9 mouse cellular contexts compared by ENCODE assay signal in the genomic region with DNA sequence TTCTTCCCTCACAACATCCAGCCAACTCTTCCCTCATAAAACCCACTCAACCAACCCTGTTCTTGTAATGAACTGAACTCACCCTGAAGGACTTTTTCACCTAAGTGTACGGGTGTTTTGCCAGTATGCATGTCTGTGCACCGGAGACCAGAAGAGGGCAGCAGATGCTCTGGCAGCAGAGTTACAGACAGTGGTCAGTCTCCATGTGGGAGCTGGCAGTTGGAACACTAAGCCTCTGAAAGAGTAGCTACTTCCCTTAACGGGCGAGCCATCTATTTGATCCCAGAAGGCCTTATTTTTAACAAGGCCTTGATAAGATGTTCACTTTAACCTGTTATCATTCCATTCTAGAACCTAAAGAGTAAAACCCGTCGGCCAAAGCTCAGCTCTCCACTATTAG. TPM values are rescaled to one million over a fixed set of nuclear protein-coding genes. Genes with fewer than 3 reads are reported as not detected.
DNase-seq lines count a peak whose midpoint lies in the region; ATAC-seq and TF ChIP-seq lines count a peak whose summit lies in the region.
"Had no signal": no experiment of that assay in that cellular context is flagged by ENCODE, and none has a peak within 500 bp of the region (broad histone marks: within the 10 kb centered on the region; RNA-seq: fewer than 3 reads in every experiment).

No protein-coding gene starts in this region.

- peaks cover 36% of the 10 kb centered on the region for H3K36me3 ChIP-seq in ES-Bruce4 (ENCODE audit: control insufficient read depth, insufficient read depth, low read length, poor library complexity, severe bottlenecking)
- H3K36me3 ChIP-seq in heart, postnatal 0 days (replicated peaks; ENCODE audit: control insufficient read depth, insufficient read depth, low read length), result peaks cover 64% of the 10 kb centered on the region

- no peak overlapping the region for H3K4me2 ChIP-seq in heart, postnatal 0 days (ENCODE audit: low read depth, low read length)
- H3K4me2 ChIP-seq: stomach, embryonic 15.5 days had no signal

- peak; percentile 92 for TF ChIP-seq CTCF in ES-Bruce4 (IDR thresholded peaks at IDR 0.05; ENCODE audit: low read depth, low read length)
- TF ChIP-seq CTCF in heart, postnatal 0 days (IDR thresholded peaks at IDR 0.05; ENCODE audit: low read depth), result peak; percentile 73

- no peak overlapping the region for H3K27ac ChIP-seq in ES-Bruce4 (ENCODE audit: insufficient read depth, low read length)
- no peak overlapping the region for H3K27ac ChIP-seq in heart, postnatal 0 days (ENCODE audit: low read depth)
- H3K27ac ChIP-seq: stomach, embryonic 15.5 days had no signal

- H3K4me3 ChIP-seq in ES-Bruce4 (ENCODE audit: low read depth, low read length), result no peak overlapping the region
- H3K4me3 ChIP-seq in heart, postnatal 0 days (ENCODE audit: low read depth, low read length), result no peak overlapping the region
- H3K4me3 ChIP-seq: stomach, embryonic 15.5 days had no signal

- TF ChIP-seq POLR2A in ES-Bruce4 (IDR thresholded peaks at IDR 0.05; ENCODE audit: insufficient read depth, low read length), result no peak

- peak; percentile 23 to 60 for DNase-seq in heart, adult 18-20 months
- no peak for DNase-seq in heart, postnatal 25 days (ENCODE audit: low spot score)
- DNase-seq in cerebellum, postnatal 25 days, result peak; percentile 54 to 77
- peak; percentile 61 for DNase-seq in heart, postnatal 0 days (ENCODE audit: low spot score)
- peak; percentile 71 to 80 for DNase-seq in kidney, postnatal 4 days
- DNase-seq in mesoderm, embryonic 11.5 days (ENCODE audit: low read depth, low spot score), result peak; percentile 53
- DNase-seq in thymus, postnatal 36 days, result peak; percentile 47 to 53

- intact Hi-C loops in heart, postnatal 25 days (cut with DNase I), result loop anchor here (5.0 kb wide), 1 partner anchor 323 kb away; no protein-coding TSS in a partner anchor

- WGBS in heart, postnatal 0 days, result 49% methylated on average over 6 of the region's 6 CpGs

- no peaks in the 10 kb centered on the region for H3K4me1 ChIP-seq in ES-Bruce4 (ENCODE audit: control insufficient read depth, insufficient read depth, low read length)
- H3K4me1 ChIP-seq in heart, postnatal 0 days (ENCODE audit: control insufficient read depth, insufficient read depth), result peaks cover 13% of the 10 kb centered on the region

- H3K27me3 ChIP-seq in ES-Bruce4 (ENCODE audit: control insufficient read depth, insufficient read depth, low read length, poor library complexity, severe bottlenecking), result no peaks in the 10 kb centered on the region
- H3K27me3 ChIP-seq in heart, postnatal 0 days (ENCODE audit: control insufficient read depth, insufficient read depth, low read length), result no peaks in the 10 kb centered on the region
- H3K27me3 ChIP-seq: stomach, embryonic 15.5 days had no signal

- no peak for TF ChIP-seq EP300 in ES-Bruce4 (IDR thresholded peaks at IDR 0.05; ENCODE audit: insufficient read depth, low read depth, low read length)
- TF ChIP-seq EP300 in heart, postnatal 0 days (IDR thresholded peaks at IDR 0.05; ENCODE audit: low read depth), result no peak

- H3K9ac ChIP-seq in ES-Bruce4 (ENCODE audit: low read depth, poor library complexity, severe bottlenecking), result peak overlapping the region; percentile 53; the same call in 1 of the 2 replicates
- H3K9ac ChIP-seq in heart, postnatal 0 days (replicated peaks; ENCODE audit: low read depth, low read length), result no peak overlapping the region
- H3K9ac ChIP-seq: stomach, embryonic 15.5 days had no signal

- peak; percentile 63; the same call in 1 of the 2 replicates for ATAC-seq in heart, postnatal 0 days (ENCODE audit: insufficient read depth, low read depth)

- H3K9me3 ChIP-seq in ES-Bruce4 (replicated peaks; ENCODE audit: control insufficient read depth, insufficient read depth, low read length, poor library complexity, severe bottlenecking), result no peaks in the 10 kb centered on the region
- H3K9me3 ChIP-seq in heart, postnatal 0 days (replicated peaks; ENCODE audit: control insufficient read depth, low read length), result no peaks in the 10 kb centered on the region
- H3K9me3 ChIP-seq: stomach, embryonic 15.5 days had no signal

RNA-seq across cellular contexts. Expression of gene Msh4, which starts 1.4 kb away (rescaled TPM):
- under 1 TPM in 1 of 2 experiments, not detected in 1; 0.08 TPM for total RNA-seq in heart, adult 18-20 months (2021)
- total RNA-seq in heart, postnatal 25 days (2021), result under 1 TPM; 0.08 TPM
- 1.8 and 1.9 TPM in 2 replicates for polyA plus RNA-seq in ES-Bruce4 (2011; ENCODE audit: insufficient read depth, insufficient read length, low read depth, missing spikeins)
- total RNA-seq in heart, postnatal 0 days (2014; rRNA removed; ENCODE audit: low replicate concordance), result not detected in 2 replicates
- 0.07 TPM in 2 replicates for polyA plus RNA-seq in heart, postnatal 0 days (2015; fragmentation: Nextera tagmentation; extraction: Ambion mirVana)

RNA-seq across cellular contexts. Expression of gene Rabggtb, which starts 8.2 kb away (rescaled TPM):
- total RNA-seq in heart, adult 18-20 months (2021), result 10 to 100 TPM; 91.9 to 99.4 TPM
- total RNA-seq in heart, postnatal 25 days (2021), result 10 to 100 TPM; 89.2 to 99.7 TPM
- 140 and 143 TPM in 2 replicates for polyA plus RNA-seq in ES-Bruce4 (2011; ENCODE audit: insufficient read depth, insufficient read length, low read depth, missing spikeins)
- total RNA-seq in heart, postnatal 0 days (2014; rRNA removed; ENCODE audit: low replicate concordance), result 119 and 159 TPM in 2 replicates
- 56.4 and 58.2 TPM in 2 replicates for polyA plus RNA-seq in heart, postnatal 0 days (2015; fragmentation: Nextera tagmentation; extraction: Ambion mirVana)

RNA-seq across cellular contexts. Expression of gene Acadm, which starts 39.8 kb away (rescaled TPM):
- 1,000 to 10,000 TPM; 1,411 to 1,781 TPM for total RNA-seq in heart, adult 18-20 months (2021)
- 1,000 to 10,000 TPM; 1,031 to 1,101 TPM for total RNA-seq in heart, postnatal 25 days (2021)
- 88.7 and 105 TPM in 2 replicates for polyA plus RNA-seq in ES-Bruce4 (2011; ENCODE audit: insufficient read depth, insufficient read length, low read depth, missing spikeins)
- 331 and 333 TPM in 2 replicates for total RNA-seq in heart, postnatal 0 days (2014; rRNA removed; ENCODE audit: low replicate concordance)
- 642 and 671 TPM in 2 replicates for polyA plus RNA-seq in heart, postnatal 0 days (2015; fragmentation: Nextera tagmentation; extraction: Ambion mirVana)
